Mouse (Mus musculus): ENCODE measurements around the gene Tfeb. TPM values are rescaled to one million over a fixed set of nuclear protein-coding genes. Genes with fewer than 3 reads are reported as not detected.

Tfeb gene
- total and polyA plus RNA-seq, 3 experiments, result 29.1 to 49.3 (median 39.9) TPM

- H3K27ac ChIP-seq (ENCODE audit: insufficient read depth, low read depth), result no peak overlapping the region
- H3K79me2 ChIP-seq (replicated peaks; ENCODE audit: control insufficient read depth, extremely low read depth, insufficient read depth, poor library complexity, severe bottlenecking), result no peaks in the 10 kb centered on the region
- H3K9ac ChIP-seq (ENCODE audit: insufficient read depth, low read depth), result no peak overlapping the region
- H3K27me3 ChIP-seq (replicated peaks), result peaks cover 10% of the 10 kb centered on the region
- H3K4me2 ChIP-seq (ENCODE audit: insufficient read depth, low read depth, poor library complexity, severe bottlenecking), result no peak overlapping the region
- H3K4me3 ChIP-seq (replicated peaks in 1 of 3; ENCODE audit: low read depth in 2 of 3, low read length in 2 of 3, poor library complexity in 1 of 3), result no peak overlapping the region
- no peak for DNase-seq (ENCODE audit: extremely low read depth)
- dilution Hi-C loops (cut with MboI; ENCODE audit: extremely low pct_ligation_motif_present, extremely low pct_unique_long_range_greater_than_20kb, low sequenced_read_pairs), result no loop called here
- no peaks in the 10 kb centered on the region for H3K36me3 ChIP-seq (replicated peaks in 1 of 2; ENCODE audit: control insufficient read depth in 1 of 2, insufficient read depth in 1 of 2, low read length in 1 of 2)
- no peak for TF ChIP-seq ZC3H11A (IDR thresholded peaks at IDR 0.05; ENCODE audit: low read depth, low read length)
- no peak for TF ChIP-seq JUN (IDR thresholded peaks at IDR 0.05; ENCODE audit: insufficient read depth, low read depth, low read length)
- no peak for TF ChIP-seq MEF2A (IDR thresholded peaks at IDR 0.05; ENCODE audit: borderline replicate concordance, low read depth, low read length)
- TF ChIP-seq MXI1 (IDR thresholded peaks at IDR 0.05; ENCODE audit: low read depth, low read length), result no peak
- no peak for TF ChIP-seq ELF1 (IDR thresholded peaks at IDR 0.05; ENCODE audit: low read depth, low read length)
- no peak for TF ChIP-seq TBP (conservative IDR thresholded peaks at IDR 0.05; ENCODE audit: low read depth, low read length)
- no peak for TF ChIP-seq SMC3 (IDR thresholded peaks at IDR 0.05; ENCODE audit: low read depth, low read length)
- no peak for TF ChIP-seq USF2 (conservative IDR thresholded peaks at IDR 0.05; ENCODE audit: low read depth, low read length)
- TF ChIP-seq RCOR1 (conservative IDR thresholded peaks at IDR 0.05; ENCODE audit: low read depth, low read length), result no peak
- no peak for TF ChIP-seq POLR2AphosphoS2 (IDR thresholded peaks at IDR 0.05; ENCODE audit: low read depth, low read length)
- no peak for TF ChIP-seq MAZ (IDR thresholded peaks at IDR 0.05; ENCODE audit: low read depth, low read length)
- TF ChIP-seq USF1 (IDR thresholded peaks at IDR 0.05; ENCODE audit: low read depth, low read length), result no peak
- no peak for TF ChIP-seq CTCF (conservative IDR thresholded peaks at IDR 0.05 in 1 of 2, IDR thresholded peaks at IDR 0.05 in 1 of 2; ENCODE audit: low read depth in 2 of 2, low read length in 2 of 2)
- TF ChIP-seq ZMIZ1 (IDR thresholded peaks at IDR 0.05; ENCODE audit: low read depth, low read length), result no peak
- no peak for TF ChIP-seq RAD21 (IDR thresholded peaks at IDR 0.05; ENCODE audit: low read depth, low read length)
- H3K4me1 ChIP-seq (ENCODE audit: control insufficient read depth in 1 of 2, insufficient read depth in 2 of 2), result 0 out of 4 replicates have a peak, but pooled peaks cover 0 to 2% of the 10 kb centered on the region in 2 experiments
- H3K9me3 ChIP-seq (replicated peaks; ENCODE audit: low read length), result peaks cover 6% of the 10 kb centered on the region
- in situ Hi-C loops (cut with MboI; ENCODE audit: low pct_ligation_motif_present, low pct_unique_long_range_greater_than_20kb, low sequenced_read_pairs), result no loop called here
These were observed 97.0 kb downstream of the Tfeb start for GRCm38 (mm10) chr17:47833628-47834481.

GRCm38 (mm10) chr17:47834482-47834767 lies 97.6 kb downstream of the Tfeb start, which contains the start of gene Mdfi:
Mdfi (minus strand) TSS chr17:47834691.
- no peak within 1 kb of the TSS for H3K9ac ChIP-seq (ENCODE audit: insufficient read depth, low read depth)
- TF ChIP-seq TCF12 (IDR thresholded peaks at IDR 0.05; ENCODE audit: low read depth, low read length) (no peak), HCFC1 (IDR thresholded peaks at IDR 0.05; ENCODE audit: low read depth, low read length) (no peak)
- H3K9me3 ChIP-seq (replicated peaks; ENCODE audit: low read length), result peaks cover 6% of the 10 kb centered on the region
- no peaks in the 10 kb centered on the region for H3K36me3 ChIP-seq (replicated peaks in 1 of 2; ENCODE audit: control insufficient read depth in 1 of 2, insufficient read depth in 1 of 2, low read length in 1 of 2)
- dilution Hi-C loops (cut with MboI; ENCODE audit: extremely low pct_ligation_motif_present, extremely low pct_unique_long_range_greater_than_20kb, low sequenced_read_pairs) (no loop called here), in situ Hi-C loops (cut with MboI; ENCODE audit: low pct_ligation_motif_present, low pct_unique_long_range_greater_than_20kb, low sequenced_read_pairs) (no loop called here)
- H3K4me1 ChIP-seq (ENCODE audit: control insufficient read depth in 1 of 2, insufficient read depth in 2 of 2), result 0 out of 4 replicates have a peak, but pooled peaks cover 0 to 2% of the 10 kb centered on the region in 2 experiments
- no peaks in the 10 kb centered on the region for H3K79me2 ChIP-seq (replicated peaks; ENCODE audit: control insufficient read depth, extremely low read depth, insufficient read depth, poor library complexity, severe bottlenecking)
- no peak within 1 kb of the TSS for H3K4me2 ChIP-seq (ENCODE audit: insufficient read depth, low read depth, poor library complexity, severe bottlenecking)
- H3K4me3 ChIP-seq (replicated peaks in 1 of 3; ENCODE audit: low read depth in 2 of 3, low read length in 2 of 3, poor library complexity in 1 of 3), result no peak within 1 kb of the TSS
- peaks cover 10% of the 10 kb centered on the region for H3K27me3 ChIP-seq (replicated peaks)
- H3K27ac ChIP-seq (ENCODE audit: insufficient read depth, low read depth), result no peak within 1 kb of the TSS
- DNase-seq (ENCODE audit: extremely low read depth), result no peak

Data from CH12.LX (cell line).